Mouse (Mus musculus): ENCODE results near the gene Atp8b4. TPM values are rescaled to one million over a fixed set of nuclear protein-coding genes. Genes with fewer than 3 reads are reported as not detected.

Gene Atp8b4
- polyA plus RNA-seq, 1 experiment from 2014 or later, result 0.05 TPM

- 81% methylated on average over 6 of the region's 6 CpGs for WGBS
- DNase-seq (ENCODE audit: low spot score), result no peak
Observed at GRCm38 (mm10) chr2:126284071-126284470, 216.4 kb downstream of the Atp8b4 start.

GRCm38 (mm10) chr2:126283086-126283485 lies 217.4 kb downstream of the Atp8b4 start:
- H3K4me3 ChIP-seq, result no peak overlapping the region
- H3K27me3 ChIP-seq (ENCODE audit: insufficient read depth, poor library complexity, severe bottlenecking), result no peaks in the 10 kb centered on the region
- DNase-seq (ENCODE audit: low spot score), result no peak
- H3K9me3 ChIP-seq, result no peaks in the 10 kb centered on the region
- WGBS, result 77% methylated on average over 3 of the region's 3 CpGs
- no peaks in the 10 kb centered on the region for H3K36me3 ChIP-seq
- H3K27ac ChIP-seq, result no peak overlapping the region
- 0 out of 2 replicates have a peak, but pooled peaks cover 2% of the 10 kb centered on the region for H3K4me1 ChIP-seq

More at GRCm38 (mm10) chr2:126284071-126284470, 216.4 kb downstream of the Atp8b4 start:
- Histone ChIP-seq H3K4me3 (no peak overlapping the region), H3K36me3 (no peaks in the 10 kb centered on the region), H3K4me1 (0 out of 2 replicates have a peak, but pooled peaks cover 2% of the 10 kb centered on the region), H3K27ac (no peak overlapping the region), H3K27me3 (ENCODE audit: insufficient read depth, poor library complexity, severe bottlenecking) (no peaks in the 10 kb centered on the region), H3K9me3 (no peaks in the 10 kb centered on the region)

DNA sequence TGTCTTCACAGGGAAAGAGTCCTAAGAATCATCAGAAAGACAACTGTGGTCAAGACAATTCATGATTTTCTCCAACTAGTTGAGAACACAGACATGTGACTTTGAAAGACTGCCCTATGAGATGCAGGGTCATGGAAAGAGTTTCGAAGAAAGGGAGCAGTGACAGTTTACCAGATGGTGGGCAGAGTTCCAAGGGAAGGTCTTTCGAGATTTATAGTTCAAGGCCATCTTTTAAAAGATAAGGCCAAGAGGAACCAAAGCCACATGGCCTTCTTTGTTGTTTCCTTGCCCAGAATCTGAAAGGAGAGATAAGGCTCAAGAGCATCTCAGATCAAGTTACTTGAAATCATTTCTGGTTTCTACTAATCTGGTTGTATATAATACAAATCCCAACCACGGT lies 225.0 kb downstream of the Atp8b4 start:
- no peak overlapping the region for H3K4me3 ChIP-seq
- no peak for DNase-seq (ENCODE audit: low spot score)
- WGBS, result 74% methylated on average over 3 of the region's 3 CpGs
- H3K9me3 ChIP-seq, result no peaks in the 10 kb centered on the region
- no peaks in the 10 kb centered on the region for H3K36me3 ChIP-seq
- H3K27me3 ChIP-seq (ENCODE audit: insufficient read depth, poor library complexity, severe bottlenecking), result no peaks in the 10 kb centered on the region
- no peak overlapping the region for H3K27ac ChIP-seq
- 0 out of 2 replicates have a peak, but pooled peaks cover 2% of the 10 kb centered on the region for H3K4me1 ChIP-seq

DNA sequence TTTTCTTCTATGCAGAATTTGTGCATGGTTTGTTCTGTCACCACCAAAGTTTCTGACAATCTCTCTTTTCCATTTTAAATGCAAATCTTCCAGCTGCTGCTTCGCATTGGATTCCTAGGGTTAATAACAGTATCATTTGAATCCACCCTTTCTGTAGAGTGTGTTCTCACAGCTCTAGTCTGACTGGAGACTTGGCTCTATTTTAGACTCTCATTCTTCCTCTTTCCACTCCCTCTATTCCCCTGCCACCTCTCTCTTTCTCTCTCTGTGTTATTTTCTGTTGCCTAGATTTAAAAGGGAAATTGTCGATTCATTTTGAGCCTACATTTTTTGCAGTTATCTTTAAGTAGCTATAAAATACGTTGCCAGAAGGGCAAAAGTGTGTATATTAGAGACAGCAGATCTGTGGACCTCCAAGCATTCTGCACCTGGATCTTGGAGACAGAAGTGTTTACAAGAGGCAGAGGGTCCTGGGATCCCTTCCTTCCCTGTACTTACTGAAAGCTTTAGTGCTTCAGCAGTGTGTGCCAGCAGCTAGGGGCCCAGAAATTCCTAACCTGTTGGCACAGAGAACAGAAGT lies 225.6 kb downstream of the Atp8b4 start:
- Histone ChIP-seq H3K36me3 (no peaks in the 10 kb centered on the region), H3K4me3 (no peak overlapping the region), H3K27me3 (ENCODE audit: insufficient read depth, poor library complexity, severe bottlenecking) (no peaks in the 10 kb centered on the region), H3K4me1 (0 out of 2 replicates have a peak, but pooled peaks cover 2% of the 10 kb centered on the region), H3K9me3 (no peaks in the 10 kb centered on the region), H3K27ac (no peak overlapping the region)
- WGBS, result 78% methylated on average over 3 of the region's 3 CpGs
- no peak for DNase-seq (ENCODE audit: low spot score)

DNA sequence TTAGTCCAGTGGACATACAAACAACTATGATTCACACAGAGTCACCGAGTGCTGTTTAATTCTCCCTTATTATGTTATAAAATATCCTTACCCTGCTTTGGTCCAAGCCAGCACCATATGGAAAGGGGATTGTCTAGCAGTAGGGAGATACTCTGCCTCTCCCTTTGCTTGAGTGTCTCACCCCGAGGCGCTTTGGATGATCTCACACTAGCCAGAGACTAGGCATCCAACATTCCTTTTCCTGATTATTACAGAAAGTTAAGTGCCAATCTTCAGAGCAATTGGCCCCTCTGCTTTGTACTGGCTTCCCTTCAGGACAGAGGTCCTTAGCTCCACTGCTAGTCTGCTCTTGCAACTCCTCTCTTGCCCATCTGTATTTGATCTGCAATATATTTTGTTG lies 226.2 kb downstream of the Atp8b4 start:
- no peak for DNase-seq (ENCODE audit: low spot score)
- WGBS, result 73% methylated on average over 3 of the region's 3 CpGs
- no peaks in the 10 kb centered on the region for H3K36me3 ChIP-seq

More for the DNA sequence above, 226.2 kb downstream of the Atp8b4 start:
- Histone ChIP-seq H3K9me3 (no peaks in the 10 kb centered on the region), H3K4me1 (no peaks in the 10 kb centered on the region), H3K4me3 (no peak overlapping the region), H3K27ac (no peak overlapping the region), H3K27me3 (ENCODE audit: insufficient read depth, poor library complexity, severe bottlenecking) (no peaks in the 10 kb centered on the region)

Other genes with a start within 250 kb of the Atp8b4 start
- gene Slc27a2, start 51.7 kb upstream of the Atp8b4 start, polyA plus RNA-seq (2016; fragmentation: Nextera tagmentation; extraction: Ambion mirVana), result 0.25 and 2.7 TPM in 2 replicates
- 3.5 and 4.1 TPM in 2 replicates for gene Hdc, start 118.6 kb upstream of the Atp8b4 start, polyA plus RNA-seq (2016; fragmentation: Nextera tagmentation; extraction: Ambion mirVana)
- gene Gabpb1, start 175.7 kb upstream of the Atp8b4 start, polyA plus RNA-seq (2016; fragmentation: Nextera tagmentation; extraction: Ambion mirVana), result 42.3 and 48.6 TPM in 2 replicates
- gene Usp8, start 206.7 kb upstream of the Atp8b4 start, polyA plus RNA-seq (2016; fragmentation: Nextera tagmentation; extraction: Ambion mirVana), result 40.3 and 42.4 TPM in 2 replicates

All from heart, embryonic 10.5 days (tissue).